Mouse (Mus musculus) cerebellum, adult 11-12 months (tissue): ENCODE measurements around the gene Ddias.

Source experiments
- DNase-seq: peaks from one replicate; pipeline ENCODE4 v3.0.0; 2022

Gene Ddias

GRCm38 (mm10) chr7:92842254-92842653 is 31.8 kb downstream of the Ddias start:
- DNase-seq, result no peak

- no peak for DNase-seq
Observed at GRCm38 (mm10) chr7:92837907-92838306, 36.1 kb downstream of the Ddias start.

GRCm38 (mm10) chr7:92837226-92837625 is 36.8 kb downstream of the Ddias start:
- no peak for DNase-seq

GRCm38 (mm10) chr7:92836447-92836846 is 37.6 kb downstream of the Ddias start:
- DNase-seq, result no peak

- DNase-seq, result no peak
Observed at GRCm38 (mm10) chr7:92834391-92834790, 39.7 kb downstream of the Ddias start.

- no peak for DNase-seq
Observed at GRCm38 (mm10) chr7:92832395-92832794, 41.7 kb downstream of the Ddias start.

- DNase-seq, result no peak
Observed at GRCm38 (mm10) chr7:92827981-92828380, 46.1 kb downstream of the Ddias start.

- DNase-seq, result no peak
Observed at GRCm38 (mm10) chr7:92826248-92826647, 47.8 kb downstream of the Ddias start.

- no peak for DNase-seq
Observed at GRCm38 (mm10) chr7:92822409-92823101, 51.5 kb downstream of the Ddias start.

GRCm38 (mm10) chr7:92821871-92822270 is 52.2 kb downstream of the Ddias start:
- no peak for DNase-seq

- DNase-seq, result no peak
Observed at GRCm38 (mm10) chr7:92820941-92821465, 53.0 kb downstream of the Ddias start.

- no peak for DNase-seq
Observed at GRCm38 (mm10) chr7:92820410-92820809, 53.6 kb downstream of the Ddias start.

GRCm38 (mm10) chr7:92819656-92820055 is 54.4 kb downstream of the Ddias start:
- DNase-seq, result no peak

GRCm38 (mm10) chr7:92817886-92818285 is 56.2 kb downstream of the Ddias start:
- no peak for DNase-seq

- DNase-seq, result no peak
Observed at GRCm38 (mm10) chr7:92817242-92817641, 56.8 kb downstream of the Ddias start.

GRCm38 (mm10) chr7:92811667-92812279 is 62.3 kb downstream of the Ddias start:
- DNase-seq, result no peak
